Mouse (Mus musculus): ENCODE results near the gene Idh1. TPM values are rescaled to one million over a fixed set of nuclear protein-coding genes. Genes with fewer than 3 reads are reported as not detected.

The Idh1 gene
- polyA plus RNA-seq, 2 experiments: 62.2 to 128 TPM

- Histone ChIP-seq H3K4me2 (replicated peaks; ENCODE audit: low read depth, low read length, severe bottlenecking) (no peak overlapping the region), H3K27me3 (ENCODE audit: control insufficient read depth, insufficient read depth, low read length) (no peaks in the 10 kb centered on the region), H3K9ac (ENCODE audit: low read depth, low read length, severe bottlenecking) (no peak overlapping the region), H3K27ac (replicated peaks; ENCODE audit: low read depth, low read length) (no peak overlapping the region), H3K9me3 (ENCODE audit: control insufficient read depth, low read length) (no peaks in the 10 kb centered on the region), H3K4me1 (ENCODE audit: control insufficient read depth, insufficient read depth, low read length) (no peaks in the 10 kb centered on the region), H3K36me3 (ENCODE audit: control insufficient read depth, insufficient read depth, low read length) (no peaks in the 10 kb centered on the region), H3K4me3 (replicated peaks; ENCODE audit: low read length) (no peak overlapping the region)
- no peak for DNase-seq (ENCODE audit: low spot score)
- no peak for ATAC-seq (ENCODE audit: low FRiP score, low read depth)
- TF ChIP-seq POLR2A (IDR thresholded peaks at IDR 0.05; ENCODE audit: borderline replicate concordance, extremely low read depth, insufficient read depth, insufficient read length): no peak
- WGBS: 90% methylated on average over 1 of the region's 1 CpGs
Measured at GRCm38 (mm10) chr1:65131671-65132070, 54.6 kb downstream of the Idh1 start.

GRCm38 (mm10) chr1:65130226-65130625 is 56.1 kb downstream of the Idh1 start:
- Histone ChIP-seq H3K9ac (ENCODE audit: low read depth, low read length, severe bottlenecking) (no peak overlapping the region), H3K9me3 (ENCODE audit: control insufficient read depth, low read length) (no peaks in the 10 kb centered on the region), H3K27me3 (ENCODE audit: control insufficient read depth, insufficient read depth, low read length) (no peaks in the 10 kb centered on the region), H3K4me3 (replicated peaks; ENCODE audit: low read length) (no peak overlapping the region), H3K36me3 (ENCODE audit: control insufficient read depth, insufficient read depth, low read length) (no peaks in the 10 kb centered on the region), H3K27ac (replicated peaks; ENCODE audit: low read depth, low read length) (no peak overlapping the region), H3K4me2 (replicated peaks; ENCODE audit: low read depth, low read length, severe bottlenecking) (no peak overlapping the region), H3K4me1 (ENCODE audit: control insufficient read depth, insufficient read depth, low read length) (no peaks in the 10 kb centered on the region)
- DNase-seq (ENCODE audit: low spot score) (no peak), ATAC-seq (ENCODE audit: low FRiP score, low read depth) (no peak)
- WGBS: 72% methylated on average over 3 of the region's 3 CpGs
- TF ChIP-seq POLR2A (IDR thresholded peaks at IDR 0.05; ENCODE audit: borderline replicate concordance, extremely low read depth, insufficient read depth, insufficient read length): no peak

- H3K36me3 ChIP-seq (ENCODE audit: control insufficient read depth, insufficient read depth, low read length): no peaks in the 10 kb centered on the region
- H3K9me3 ChIP-seq (ENCODE audit: control insufficient read depth, low read length): no peaks in the 10 kb centered on the region
- no peak overlapping the region for H3K27ac ChIP-seq (replicated peaks; ENCODE audit: low read depth, low read length)
- no peaks in the 10 kb centered on the region for H3K27me3 ChIP-seq (ENCODE audit: control insufficient read depth, insufficient read depth, low read length)
- H3K4me2 ChIP-seq (replicated peaks; ENCODE audit: low read depth, low read length, severe bottlenecking): no peak overlapping the region
- WGBS: 73% methylated on average over 3 of the region's 3 CpGs
- TF ChIP-seq POLR2A (IDR thresholded peaks at IDR 0.05; ENCODE audit: borderline replicate concordance, extremely low read depth, insufficient read depth, insufficient read length): no peak
- no peak overlapping the region for H3K4me3 ChIP-seq (replicated peaks; ENCODE audit: low read length)
- no peak overlapping the region for H3K9ac ChIP-seq (ENCODE audit: low read depth, low read length, severe bottlenecking)
- no peak for ATAC-seq (ENCODE audit: low FRiP score, low read depth)
- no peaks in the 10 kb centered on the region for H3K4me1 ChIP-seq (ENCODE audit: control insufficient read depth, insufficient read depth, low read length)
- no peak for DNase-seq (ENCODE audit: low spot score)
Measured at GRCm38 (mm10) chr1:65129634-65130180, 56.6 kb downstream of the Idh1 start.

- H3K4me1 ChIP-seq (ENCODE audit: control insufficient read depth, insufficient read depth, low read length): no peaks in the 10 kb centered on the region
- WGBS: 26% methylated on average over 9 of the region's 9 CpGs
- no peak within 1 kb of the TSS for H3K9ac ChIP-seq (ENCODE audit: low read depth, low read length, severe bottlenecking)
- DNase-seq (ENCODE audit: low spot score): no peak
- TF ChIP-seq POLR2A (IDR thresholded peaks at IDR 0.05; ENCODE audit: borderline replicate concordance, extremely low read depth, insufficient read depth, insufficient read length): no peak
- H3K4me2 ChIP-seq (replicated peaks; ENCODE audit: low read depth, low read length, severe bottlenecking): 0 out of 2 replicates have a peak within 1 kb of the TSS, but pooled peaks have one; percentile 26
- no peak within 1 kb of the TSS for H3K27ac ChIP-seq (replicated peaks; ENCODE audit: low read depth, low read length)
- no peaks in the 10 kb centered on the region for H3K27me3 ChIP-seq (ENCODE audit: control insufficient read depth, insufficient read depth, low read length)
- H3K9me3 ChIP-seq (ENCODE audit: control insufficient read depth, low read length): no peaks in the 10 kb centered on the region
- no peaks in the 10 kb centered on the region for H3K36me3 ChIP-seq (ENCODE audit: control insufficient read depth, insufficient read depth, low read length)
- H3K4me3 ChIP-seq (replicated peaks; ENCODE audit: low read length): no peak within 1 kb of the TSS
- ATAC-seq (ENCODE audit: low FRiP score, low read depth): no peak
Measured at GRCm38 (mm10) chr1:65122574-65123372, 63.5 kb downstream of the Idh1 start, which contains the start of gene D630023F18Rik. Gene D630023F18Rik (minus strand): TSS chr1:65123214.

- H3K4me3 ChIP-seq (replicated peaks; ENCODE audit: low read length): no peak within 1 kb of the TSS
- WGBS: 83% methylated on average over 1 of the region's 1 CpGs
- no peaks in the 10 kb centered on the region for H3K9me3 ChIP-seq (ENCODE audit: control insufficient read depth, low read length)
- no peak within 1 kb of the TSS for H3K4me2 ChIP-seq (replicated peaks; ENCODE audit: low read depth, low read length, severe bottlenecking)
- no peaks in the 10 kb centered on the region for H3K36me3 ChIP-seq (ENCODE audit: control insufficient read depth, insufficient read depth, low read length)
- DNase-seq (ENCODE audit: low spot score): no peak
- TF ChIP-seq POLR2A (IDR thresholded peaks at IDR 0.05; ENCODE audit: borderline replicate concordance, extremely low read depth, insufficient read depth, insufficient read length): no peak
- H3K27ac ChIP-seq (replicated peaks; ENCODE audit: low read depth, low read length): no peak within 1 kb of the TSS
- no peaks in the 10 kb centered on the region for H3K4me1 ChIP-seq (ENCODE audit: control insufficient read depth, insufficient read depth, low read length)
- no peak within 1 kb of the TSS for H3K9ac ChIP-seq (ENCODE audit: low read depth, low read length, severe bottlenecking)
- ATAC-seq (ENCODE audit: low FRiP score, low read depth): no peak
- no peaks in the 10 kb centered on the region for H3K27me3 ChIP-seq (ENCODE audit: control insufficient read depth, insufficient read depth, low read length)
Measured at GRCm38 (mm10) chr1:65119438-65119837, 66.9 kb downstream of the Idh1 start, which contains the start of gene Gm28845. Gene Gm28845 (minus strand): TSS chr1:65119558.

Data from limb, embryonic 14.5 days (tissue).